Mouse (Mus musculus): ENCODE measurements around the gene Spata32. TPM values are rescaled to one million over a fixed set of nuclear protein-coding genes. Genes with fewer than 3 reads are reported as not detected.

The Spata32 gene
- polyA plus RNA-seq, 1 experiment from 2014 or later = not detected

- no peaks in the 10 kb centered on the region for H3K36me3 ChIP-seq (ENCODE audit: control insufficient read depth, insufficient read depth, low read length)
- no peak overlapping the region for H3K4me3 ChIP-seq (ENCODE audit: low read depth, low read length)
- DNase-seq (ENCODE audit: low spot score) = no peak
- H3K9ac ChIP-seq (ENCODE audit: low read length) = no peak overlapping the region
- 88% methylated on average over 8 of the region's 8 CpGs for WGBS
- H3K4me2 ChIP-seq (ENCODE audit: low read length) = no peak overlapping the region
- H3K27ac ChIP-seq (ENCODE audit: low read depth) = no peak overlapping the region
- no peaks in the 10 kb centered on the region for H3K9me3 ChIP-seq (ENCODE audit: control insufficient read depth, low read length)
- no peaks in the 10 kb centered on the region for H3K4me1 ChIP-seq (replicated peaks; ENCODE audit: control insufficient read depth, insufficient read depth, low read length)
- no peak for ATAC-seq (replicated peaks; ENCODE audit: low FRiP score, low TSS enrichment, low read depth)
- no peaks in the 10 kb centered on the region for H3K27me3 ChIP-seq (replicated peaks; ENCODE audit: control insufficient read depth, insufficient read depth, low read length)
These were observed 39.5 kb downstream of the Spata32 start for GRCm38 (mm10) chr11:103178748-103179147.

GRCm38 (mm10) chr11:103177815-103178485, 40.3 kb downstream of the Spata32 start:
- 79% methylated on average over 15 of the region's 15 CpGs for WGBS

GRCm38 (mm10) chr11:103177216-103177615, 41.0 kb downstream of the Spata32 start:
- no peak for DNase-seq (ENCODE audit: low spot score)
- Histone ChIP-seq H3K36me3 (ENCODE audit: control insufficient read depth, insufficient read depth, low read length) (no peaks in the 10 kb centered on the region), H3K9me3 (ENCODE audit: control insufficient read depth, low read length) (no peaks in the 10 kb centered on the region), H3K27ac (ENCODE audit: low read depth) (no peak overlapping the region), H3K4me2 (ENCODE audit: low read length) (no peak overlapping the region), H3K9ac (ENCODE audit: low read length) (no peak overlapping the region), H3K4me1 (replicated peaks; ENCODE audit: control insufficient read depth, insufficient read depth, low read length) (no peaks in the 10 kb centered on the region), H3K4me3 (ENCODE audit: low read depth, low read length) (no peak overlapping the region), H3K27me3 (replicated peaks; ENCODE audit: control insufficient read depth, insufficient read depth, low read length) (peaks cover 10% of the 10 kb centered on the region)
- 82% methylated on average over 5 of the region's 5 CpGs for WGBS
- no peak for ATAC-seq (replicated peaks; ENCODE audit: low FRiP score, low TSS enrichment, low read depth)

More at GRCm38 (mm10) chr11:103177815-103178485, 40.3 kb downstream of the Spata32 start:
- peaks cover 3% of the 10 kb centered on the region; the same call in 1 of the 2 replicates for H3K27me3 ChIP-seq (replicated peaks; ENCODE audit: control insufficient read depth, insufficient read depth, low read length)
- H3K27ac ChIP-seq (ENCODE audit: low read depth) = no peak overlapping the region
- no peak overlapping the region for H3K4me2 ChIP-seq (ENCODE audit: low read length)
- H3K9ac ChIP-seq (ENCODE audit: low read length) = no peak overlapping the region
- ATAC-seq (replicated peaks; ENCODE audit: low FRiP score, low TSS enrichment, low read depth) (no peak), DNase-seq (ENCODE audit: low spot score) (no peak)
- H3K4me3 ChIP-seq (ENCODE audit: low read depth, low read length) = no peak overlapping the region
- H3K9me3 ChIP-seq (ENCODE audit: control insufficient read depth, low read length) = no peaks in the 10 kb centered on the region
- H3K36me3 ChIP-seq (ENCODE audit: control insufficient read depth, insufficient read depth, low read length) = no peaks in the 10 kb centered on the region
- no peaks in the 10 kb centered on the region for H3K4me1 ChIP-seq (replicated peaks; ENCODE audit: control insufficient read depth, insufficient read depth, low read length)

DNA sequence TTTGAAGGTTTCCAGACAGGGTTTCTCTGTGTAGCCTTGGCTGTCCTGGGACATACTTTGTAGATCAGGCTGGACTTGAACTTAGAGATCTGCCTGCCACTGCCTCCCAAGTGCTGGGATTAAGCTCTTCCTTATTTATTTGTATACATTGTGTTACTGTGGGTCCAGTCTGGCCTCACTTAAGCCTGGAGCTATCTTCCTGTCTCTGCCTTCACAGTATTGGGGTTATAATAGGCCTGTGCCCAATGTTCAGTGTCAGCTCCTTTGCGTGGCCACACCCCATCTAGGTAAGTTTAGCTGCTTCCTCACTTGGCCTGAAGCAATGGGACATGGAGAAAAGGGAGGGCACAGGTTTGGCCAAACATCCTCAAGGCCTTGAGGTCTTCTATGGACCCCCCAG, 41.7 kb downstream of the Spata32 start:
- DNase-seq (ENCODE audit: low spot score) = no peak
- no peaks in the 10 kb centered on the region for H3K36me3 ChIP-seq (ENCODE audit: control insufficient read depth, insufficient read depth, low read length)
- H3K27ac ChIP-seq (ENCODE audit: low read depth) = no peak overlapping the region
- no peak for ATAC-seq (replicated peaks; ENCODE audit: low FRiP score, low TSS enrichment, low read depth)
- no peak overlapping the region for H3K9ac ChIP-seq (ENCODE audit: low read length)
- WGBS = 94% methylated on average over 1 of the region's 1 CpGs
- no peak overlapping the region for H3K4me2 ChIP-seq (ENCODE audit: low read length)
- no peak overlapping the region for H3K4me3 ChIP-seq (ENCODE audit: low read depth, low read length)
- no peaks in the 10 kb centered on the region for H3K9me3 ChIP-seq (ENCODE audit: control insufficient read depth, low read length)
- no peaks in the 10 kb centered on the region for H3K4me1 ChIP-seq (replicated peaks; ENCODE audit: control insufficient read depth, insufficient read depth, low read length)
- peaks cover 16% of the 10 kb centered on the region for H3K27me3 ChIP-seq (replicated peaks; ENCODE audit: control insufficient read depth, insufficient read depth, low read length)

DNA sequence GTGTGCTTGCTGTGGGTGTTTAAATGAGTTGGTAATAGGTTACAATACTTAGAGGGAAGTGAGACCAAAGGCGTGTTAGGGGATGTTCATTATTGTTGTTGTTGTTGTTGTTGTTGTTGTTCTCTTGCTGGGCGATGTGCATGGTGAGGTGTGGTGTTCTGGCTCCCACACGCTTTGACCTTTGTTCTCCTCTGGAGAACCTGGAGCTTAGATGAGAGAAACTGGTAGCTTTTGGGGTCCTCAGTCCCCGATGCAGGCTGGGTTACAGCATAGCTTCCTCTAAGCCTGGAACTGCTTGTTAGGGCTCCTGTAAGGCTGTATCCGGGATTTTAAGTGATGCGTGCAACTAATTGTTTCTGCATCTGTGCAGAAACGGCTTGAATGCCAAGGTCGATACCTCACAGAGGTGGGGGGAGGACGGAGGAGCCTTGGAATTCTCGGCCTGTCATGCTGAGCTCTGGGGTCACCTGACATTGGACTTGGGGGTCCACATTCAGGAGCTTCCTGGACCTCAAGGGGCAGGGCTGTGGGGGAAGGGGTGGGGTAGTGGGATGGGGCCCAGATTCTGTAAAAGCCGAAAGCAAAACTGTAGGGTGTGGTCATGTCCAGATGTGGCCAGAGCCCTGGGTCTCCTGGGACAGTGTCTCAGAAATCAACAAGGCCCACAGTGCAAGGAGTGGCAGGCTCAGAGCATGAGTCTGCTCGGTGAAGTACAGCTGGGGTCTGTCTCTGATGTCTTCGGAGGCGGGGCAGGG, 42.4 kb downstream of the Spata32 start:
- ATAC-seq (replicated peaks; ENCODE audit: low FRiP score, low TSS enrichment, low read depth) (no peak), DNase-seq (ENCODE audit: low spot score) (no peak)
- H3K4me2 ChIP-seq (ENCODE audit: low read length) = no peak overlapping the region
- H3K27ac ChIP-seq (ENCODE audit: low read depth) = no peak overlapping the region
- H3K4me1 ChIP-seq (replicated peaks; ENCODE audit: control insufficient read depth, insufficient read depth, low read length) = no peaks in the 10 kb centered on the region
- H3K9ac ChIP-seq (ENCODE audit: low read length) = no peak overlapping the region
- no peak overlapping the region for H3K4me3 ChIP-seq (ENCODE audit: low read depth, low read length)
- 76% methylated on average over 14 of the region's 14 CpGs for WGBS
- H3K9me3 ChIP-seq (ENCODE audit: control insufficient read depth, low read length) = no peaks in the 10 kb centered on the region
- peaks cover 23% of the 10 kb centered on the region for H3K27me3 ChIP-seq (replicated peaks; ENCODE audit: control insufficient read depth, insufficient read depth, low read length)
- H3K36me3 ChIP-seq (ENCODE audit: control insufficient read depth, insufficient read depth, low read length) = no peaks in the 10 kb centered on the region

GRCm38 (mm10) chr11:103174891-103175391, 43.3 kb downstream of the Spata32 start:
- Histone ChIP-seq H3K4me1 (replicated peaks; ENCODE audit: control insufficient read depth, insufficient read depth, low read length) (no peaks in the 10 kb centered on the region; the same call in 1 of the 2 replicates), H3K27me3 (replicated peaks; ENCODE audit: control insufficient read depth, insufficient read depth, low read length) (peaks cover 32% of the 10 kb centered on the region), H3K27ac (ENCODE audit: low read depth) (no peak overlapping the region), H3K9me3 (ENCODE audit: control insufficient read depth, low read length) (no peaks in the 10 kb centered on the region), H3K4me3 (ENCODE audit: low read depth, low read length) (no peak overlapping the region), H3K4me2 (ENCODE audit: low read length) (no peak overlapping the region), H3K9ac (ENCODE audit: low read length) (no peak overlapping the region), H3K36me3 (ENCODE audit: control insufficient read depth, insufficient read depth, low read length) (no peaks in the 10 kb centered on the region)
- WGBS = 55% methylated on average over 8 of the region's 8 CpGs
- DNase-seq (ENCODE audit: low spot score) (no peak), ATAC-seq (replicated peaks; ENCODE audit: low FRiP score, low TSS enrichment, low read depth) (no peak)

GRCm38 (mm10) chr11:103174411-103174832, 43.8 kb downstream of the Spata32 start:
- H3K27me3 ChIP-seq (replicated peaks; ENCODE audit: control insufficient read depth, insufficient read depth, low read length) = peaks cover 37% of the 10 kb centered on the region
- no peaks in the 10 kb centered on the region for H3K36me3 ChIP-seq (ENCODE audit: control insufficient read depth, insufficient read depth, low read length)
- DNase-seq (ENCODE audit: low spot score) = no peak
- no peak overlapping the region for H3K9ac ChIP-seq (ENCODE audit: low read length)
- H3K4me1 ChIP-seq (replicated peaks; ENCODE audit: control insufficient read depth, insufficient read depth, low read length) = no peaks in the 10 kb centered on the region; the same call in 1 of the 2 replicates
- WGBS = 81% methylated on average over 5 of the region's 5 CpGs
- H3K4me3 ChIP-seq (ENCODE audit: low read depth, low read length) = no peak overlapping the region
- no peak for ATAC-seq (replicated peaks; ENCODE audit: low FRiP score, low TSS enrichment, low read depth)
- H3K4me2 ChIP-seq (ENCODE audit: low read length) = no peak overlapping the region
- no peak overlapping the region for H3K27ac ChIP-seq (ENCODE audit: low read depth)
- H3K9me3 ChIP-seq (ENCODE audit: control insufficient read depth, low read length) = no peaks in the 10 kb centered on the region

GRCm38 (mm10) chr11:103173771-103174344, 44.4 kb downstream of the Spata32 start:
- Histone ChIP-seq H3K36me3 (ENCODE audit: control insufficient read depth, insufficient read depth, low read length) (no peaks in the 10 kb centered on the region), H3K9me3 (ENCODE audit: control insufficient read depth, low read length) (no peaks in the 10 kb centered on the region), H3K4me3 (ENCODE audit: low read depth, low read length) (no peak overlapping the region), H3K27ac (ENCODE audit: low read depth) (no peak overlapping the region), H3K9ac (ENCODE audit: low read length) (no peak overlapping the region), H3K4me2 (ENCODE audit: low read length) (no peak overlapping the region), H3K4me1 (replicated peaks; ENCODE audit: control insufficient read depth, insufficient read depth, low read length) (no peaks in the 10 kb centered on the region; the same call in 1 of the 2 replicates), H3K27me3 (replicated peaks; ENCODE audit: control insufficient read depth, insufficient read depth, low read length) (peaks cover 41% of the 10 kb centered on the region)
- 83% methylated on average over 11 of the region's 11 CpGs for WGBS
- DNase-seq (ENCODE audit: low spot score) = no peak
- ATAC-seq (replicated peaks; ENCODE audit: low FRiP score, low TSS enrichment, low read depth) = no peak

Data from intestine, embryonic 14.5 days (tissue).